Mouse (Mus musculus) intestine, embryonic 14.5 days (tissue): ENCODE data around the gene Lrtm1. TPM values are rescaled to one million over a fixed set of nuclear protein-coding genes. Genes with fewer than 3 reads are reported as not detected.

Source experiments
- ATAC-seq: fragments of 200-750 bp; cut with Nextera tagmentation; replicated peaks from 2 replicates; pipeline ENCODE4 v1.8.0; 2017; ENCODE audit warnings: low read depth, moderate number of reproducible peaks, moderate TSS enrichment, moderate library complexity; ENCODE audit not compliant: low FRiP score, low TSS enrichment
- DNase-seq: peaks from one replicate; pipeline ENCODE4 v3.0.0-alpha.2; 2018; ENCODE audit warnings: low spot score
- H3K27ac ChIP-seq: fragments of 300-500 bp; sonication (generic); 2 replicates; pipeline ENCODE4 v1.5.1; 2014; ENCODE audit warnings: low read depth, mild to moderate bottlenecking, control low read depth
- H3K27me3 ChIP-seq: fragments of 300-500 bp; sonication (generic); replicated peaks from 2 replicates; pipeline ENCODE4 v1.6.1; 2014; ENCODE audit warnings: low read length, control low read depth; ENCODE audit not compliant: control insufficient read depth, insufficient read depth
- H3K36me3 ChIP-seq: fragments of 300-500 bp; sonication (generic); 2 replicates; pipeline ENCODE4 v1.6.1; 2014; ENCODE audit warnings: low read length, control low read depth; ENCODE audit not compliant: control insufficient read depth, insufficient read depth
- H3K4me1 ChIP-seq: fragments of 300-500 bp; sonication (generic); replicated peaks from 2 replicates; pipeline ENCODE4 v1.6.1; 2014; ENCODE audit warnings: low read length, control low read depth, mixed read lengths; ENCODE audit not compliant: control insufficient read depth, insufficient read depth
- H3K4me2 ChIP-seq: fragments of 300-500 bp; sonication (generic); 2 replicates; pipeline ENCODE4 v1.6.1; 2014; ENCODE audit warnings: low read length
- H3K4me3 ChIP-seq: fragments of 300-500 bp; sonication (generic); 2 replicates; pipeline ENCODE4 v1.5.1; 2014; ENCODE audit warnings: low read depth, low read length, control low read depth, mixed read lengths
- H3K9ac ChIP-seq: fragments of 300-500 bp; sonication (generic); 2 replicates; pipeline ENCODE4 v1.6.1; 2014; ENCODE audit warnings: mild to moderate bottlenecking, low read length
- H3K9me3 ChIP-seq: fragments of 300-500 bp; sonication (generic); 2 replicates; pipeline ENCODE4 v1.6.1; 2016; ENCODE audit warnings: low read length, control low read depth; ENCODE audit not compliant: control insufficient read depth
- WGBS: fragments of 180-500 bp; shearing (Covaris S2); extraction: QIAGEN DNeasy Blood & Tissue Kit; methylation state at CpG from one replicate; pipeline ENCODE4 v1.1.7; 2014; 5-methylcytosine and 5-hydroxymethylcytosine counted together
- polyA plus RNA-seq: library from polyadenylated mRNA; unstranded; fragments of >200 nt; fragmentation: Nextera tagmentation; extraction: Ambion mirVana; gene quantifications from 2 replicates; pipeline ENCODE4 v1.2.1, GENCODE M21; 2014

The Lrtm1 gene
- polyA plus RNA-seq: 0.05 TPM in 1 of 2 replicates, not detected in the other

- DNase-seq (no peak), ATAC-seq (no peak)
- 12% methylated on average over 5 of the region's 5 CpGs for WGBS
- Histone ChIP-seq H3K4me1 (no peaks in the 10 kb centered on the region), H3K36me3 (no peaks in the 10 kb centered on the region), H3K4me2 (no peak within 1 kb of the TSS), H3K9ac (no peak within 1 kb of the TSS), H3K9me3 (no peaks in the 10 kb centered on the region), H3K27ac (no peak within 1 kb of the TSS), H3K4me3 (no peak within 1 kb of the TSS), H3K27me3 (no peaks in the 10 kb centered on the region)
Measured at GRCm38 (mm10) chr14:29017883-29018282, at the start of gene Lrtm1. Lrtm1 (plus strand) TSS chr14:29018208.

GRCm38 (mm10) chr14:28969247-28969646, 48.8 kb upstream of the Lrtm1 start:
- no peaks in the 10 kb centered on the region for H3K4me1 ChIP-seq
- H3K36me3 ChIP-seq: no peaks in the 10 kb centered on the region
- H3K27me3 ChIP-seq: no peaks in the 10 kb centered on the region
- H3K9ac ChIP-seq: no peak overlapping the region
- H3K27ac ChIP-seq: no peak overlapping the region
- no peak for ATAC-seq
- WGBS: 91% methylated on average over 4 of the region's 4 CpGs
- DNase-seq: no peak
- no peaks in the 10 kb centered on the region for H3K9me3 ChIP-seq
- no peak overlapping the region for H3K4me2 ChIP-seq
- no peak overlapping the region for H3K4me3 ChIP-seq

GRCm38 (mm10) chr14:28972620-28973019, 45.4 kb upstream of the Lrtm1 start:
- H3K36me3 ChIP-seq: no peaks in the 10 kb centered on the region
- no peak for DNase-seq
- H3K4me1 ChIP-seq: no peaks in the 10 kb centered on the region
- no peak for ATAC-seq
- no peak overlapping the region for H3K9ac ChIP-seq
- 33% methylated on average over 5 of the region's 5 CpGs for WGBS
- H3K27me3 ChIP-seq: no peaks in the 10 kb centered on the region
- H3K27ac ChIP-seq: no peak overlapping the region
- no peaks in the 10 kb centered on the region for H3K9me3 ChIP-seq
- no peak overlapping the region for H3K4me3 ChIP-seq
- H3K4me2 ChIP-seq: no peak overlapping the region

GRCm38 (mm10) chr14:28979230-28979629, 38.8 kb upstream of the Lrtm1 start:
- ATAC-seq (no peak), DNase-seq (no peak)
- Histone ChIP-seq H3K9me3 (no peaks in the 10 kb centered on the region), H3K9ac (no peak overlapping the region), H3K4me1 (no peaks in the 10 kb centered on the region), H3K27me3 (no peaks in the 10 kb centered on the region), H3K36me3 (no peaks in the 10 kb centered on the region), H3K4me2 (no peak overlapping the region), H3K4me3 (no peak overlapping the region), H3K27ac (no peak overlapping the region)
- 94% methylated on average over 2 of the region's 2 CpGs for WGBS

GRCm38 (mm10) chr14:28980482-28980881, 37.5 kb upstream of the Lrtm1 start:
- Histone ChIP-seq H3K27ac (no peak overlapping the region), H3K27me3 (no peaks in the 10 kb centered on the region), H3K9me3 (no peaks in the 10 kb centered on the region), H3K36me3 (no peaks in the 10 kb centered on the region), H3K4me2 (no peak overlapping the region), H3K9ac (no peak overlapping the region), H3K4me1 (no peaks in the 10 kb centered on the region), H3K4me3 (no peak overlapping the region)
- WGBS: 40% methylated on average over 3 of the region's 3 CpGs
- DNase-seq: no peak
- ATAC-seq: no peak

- ATAC-seq (no peak), DNase-seq (no peak)
- no peak overlapping the region for H3K4me3 ChIP-seq
- H3K9ac ChIP-seq: no peak overlapping the region
- H3K9me3 ChIP-seq: no peaks in the 10 kb centered on the region
- H3K36me3 ChIP-seq: no peaks in the 10 kb centered on the region
- H3K4me1 ChIP-seq: no peaks in the 10 kb centered on the region
- WGBS: 61% methylated on average over 2 of the region's 2 CpGs
- H3K4me2 ChIP-seq: no peak overlapping the region
- no peak overlapping the region for H3K27ac ChIP-seq
- H3K27me3 ChIP-seq: no peaks in the 10 kb centered on the region
Measured at GRCm38 (mm10) chr14:28984276-28984675, 33.7 kb upstream of the Lrtm1 start.

- Histone ChIP-seq H3K27me3 (no peaks in the 10 kb centered on the region), H3K4me1 (no peaks in the 10 kb centered on the region), H3K4me2 (no peak overlapping the region), H3K9me3 (no peaks in the 10 kb centered on the region), H3K4me3 (no peak overlapping the region), H3K9ac (no peak overlapping the region), H3K36me3 (no peaks in the 10 kb centered on the region), H3K27ac (no peak overlapping the region)
- 82% methylated on average over 7 of the region's 7 CpGs for WGBS
- DNase-seq (no peak), ATAC-seq (no peak)
Measured at GRCm38 (mm10) chr14:28988211-28988900, 29.7 kb upstream of the Lrtm1 start.

GRCm38 (mm10) chr14:28996569-28996968, 21.4 kb upstream of the Lrtm1 start:
- WGBS: 95% methylated on average over 3 of the region's 3 CpGs
- H3K27me3 ChIP-seq: no peaks in the 10 kb centered on the region
- H3K4me2 ChIP-seq: no peak overlapping the region
- no peak overlapping the region for H3K4me3 ChIP-seq
- ATAC-seq (no peak), DNase-seq (no peak)
- no peak overlapping the region for H3K27ac ChIP-seq
- H3K36me3 ChIP-seq: no peaks in the 10 kb centered on the region
- H3K9me3 ChIP-seq: no peaks in the 10 kb centered on the region
- no peak overlapping the region for H3K9ac ChIP-seq
- no peaks in the 10 kb centered on the region for H3K4me1 ChIP-seq

- ATAC-seq (no peak), DNase-seq (no peak)
Measured at GRCm38 (mm10) chr14:29005228-29005840, 12.7 kb upstream of the Lrtm1 start.

More at GRCm38 (mm10) chr14:29005228-29005840, 12.7 kb upstream of the Lrtm1 start:
- H3K9me3 ChIP-seq: no peaks in the 10 kb centered on the region
- no peaks in the 10 kb centered on the region for H3K4me1 ChIP-seq
- no peaks in the 10 kb centered on the region for H3K27me3 ChIP-seq
- H3K4me2 ChIP-seq: no peak overlapping the region
- 82% methylated on average over 5 of the region's 5 CpGs for WGBS
- H3K27ac ChIP-seq: no peak overlapping the region
- H3K36me3 ChIP-seq: no peaks in the 10 kb centered on the region
- no peak overlapping the region for H3K9ac ChIP-seq
- no peak overlapping the region for H3K4me3 ChIP-seq
